Mouse (Mus musculus): ENCODE measurements around the gene Ppfia4.

- TF ChIP-seq POLR2A (IDR thresholded peaks at IDR 0.05; ENCODE audit: insufficient read depth, low read length), result no peak
- no peak for TF ChIP-seq CTCF (IDR thresholded peaks at IDR 0.05; ENCODE audit: low read depth, low read length)
- no peak for TF ChIP-seq EP300 (IDR thresholded peaks at IDR 0.05; ENCODE audit: insufficient read depth, low read depth, low read length)
Observed at GRCm38 (mm10) chr1:134335924-134336810, 3.4 kb upstream of the Ppfia4 start.
